Mouse (Mus musculus) heart, postnatal 36 days (tissue): ENCODE data around the gene Gucy2d. TPM values are rescaled to one million over a fixed set of nuclear protein-coding genes. Genes with fewer than 3 reads are reported as not detected.
A peak's percentile ranks its signal among the peaks of the same experiment; 100 is the strongest.

Experiments
- DNase-seq, 2 experiments: peaks; one replicate each; pipeline ENCODE4 v3.0.0; 2021 to 2022
- intact Hi-C: fragments of 180-260 bp; cut with DNase I; formaldehyde crosslinking; loops from one replicate; pipeline ENCODE4 v1.15.1; 2025
- total RNA-seq, 2 experiments: library from RNA; stranded (reverse); gene quantifications; 2 replicates each; pipeline ENCODE4 v1.2.3; 2021

The Gucy2d gene
- total RNA-seq, 2 experiments from 2014 or later, result 0.25 TPM; not detected in 1

DNA sequence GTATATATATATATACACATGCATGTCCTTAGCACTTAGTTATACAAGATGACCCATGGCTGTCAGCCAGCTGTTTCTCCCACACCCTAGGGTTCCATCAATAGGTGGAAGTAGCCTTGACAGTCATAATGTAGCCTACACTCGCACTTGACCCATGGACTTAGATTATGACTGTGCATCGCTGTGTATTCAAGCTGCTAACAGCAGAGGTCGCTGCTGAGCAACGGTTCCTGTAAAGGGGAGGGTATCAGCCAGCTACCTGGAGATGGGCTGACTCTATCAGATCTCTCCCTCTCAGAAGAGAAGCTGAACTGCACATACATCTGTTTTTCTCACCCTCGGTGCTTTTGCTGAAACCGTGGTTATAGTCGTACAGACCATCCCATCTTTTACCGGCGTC lies 2.6 kb upstream of the Gucy2d start:
- intact Hi-C loops, result no loop called here
- peak; percentile 24 to 41 for DNase-seq

DNA sequence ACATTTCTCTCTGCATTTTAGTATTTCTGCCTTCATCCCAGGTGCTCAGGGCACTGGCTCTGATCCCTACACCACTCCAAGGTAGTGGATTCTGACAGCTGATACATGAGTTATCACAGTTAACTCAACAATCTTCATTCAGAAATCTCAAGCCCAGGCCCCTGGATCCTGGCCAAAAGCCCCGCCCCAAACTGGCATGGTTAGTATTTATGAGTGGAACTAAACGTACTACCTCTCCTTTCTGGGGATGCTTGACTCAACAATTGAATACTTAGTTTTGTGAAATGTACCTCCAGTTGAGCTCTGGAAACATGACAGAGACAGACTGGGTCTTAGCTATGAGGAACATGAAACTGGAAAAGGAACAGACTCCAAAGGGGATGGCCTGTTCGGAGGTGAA lies 6.7 kb downstream of the Gucy2d start:
- no peak for DNase-seq
- intact Hi-C loops, result loop anchor here (1.0 to 5.0 kb wide), 2 partner anchors 99 to 160 kb away; no protein-coding TSS in a partner anchor

DNA sequence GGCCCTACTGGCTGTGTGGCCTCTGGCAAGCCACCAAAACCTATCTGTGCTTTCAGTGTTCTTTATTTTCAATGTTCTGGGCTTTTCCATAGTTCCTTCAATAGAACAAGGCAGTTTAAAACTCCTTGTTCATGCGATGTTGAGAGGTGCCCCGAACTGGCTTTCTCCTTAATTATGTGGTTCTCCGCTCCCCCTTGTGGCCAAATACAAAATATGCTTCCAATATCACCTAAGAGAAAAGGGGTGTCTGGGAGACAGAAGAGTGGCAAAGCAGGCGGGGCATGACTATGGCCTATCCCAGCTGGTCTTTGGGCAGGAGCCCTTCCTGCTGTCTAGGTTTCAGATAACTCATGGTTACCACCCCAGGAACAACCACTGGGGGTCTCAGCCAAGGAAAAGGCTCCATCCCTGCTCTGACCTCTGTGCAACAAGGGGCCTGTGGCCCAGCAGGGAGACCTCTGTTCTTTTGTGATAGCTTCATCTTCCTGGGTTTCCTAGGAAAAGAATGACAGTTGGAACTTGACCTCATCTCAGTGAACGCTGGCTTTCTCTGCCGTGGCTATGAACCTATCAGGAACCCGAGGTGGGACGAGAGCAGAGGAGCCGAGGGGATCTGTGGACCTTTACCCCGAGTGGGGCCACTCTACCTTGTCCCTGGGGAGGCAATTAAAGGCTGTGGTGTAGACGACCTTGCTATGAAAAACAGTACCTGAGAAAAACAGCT lies 7.5 kb downstream of the Gucy2d start:
- DNase-seq, result no peak
- intact Hi-C loops, result loop anchor here (1.0 to 5.0 kb wide), 2 partner anchors 99 to 160 kb away; no protein-coding TSS in a partner anchor

GRCm38 (mm10) chr7:98448309-98448630 lies 8.1 kb downstream of the Gucy2d start:
- intact Hi-C loops, result loop anchor here (5.0 kb wide), 1 partner anchor 161 kb away; no protein-coding TSS in a partner anchor
- DNase-seq, result no peak

DNA sequence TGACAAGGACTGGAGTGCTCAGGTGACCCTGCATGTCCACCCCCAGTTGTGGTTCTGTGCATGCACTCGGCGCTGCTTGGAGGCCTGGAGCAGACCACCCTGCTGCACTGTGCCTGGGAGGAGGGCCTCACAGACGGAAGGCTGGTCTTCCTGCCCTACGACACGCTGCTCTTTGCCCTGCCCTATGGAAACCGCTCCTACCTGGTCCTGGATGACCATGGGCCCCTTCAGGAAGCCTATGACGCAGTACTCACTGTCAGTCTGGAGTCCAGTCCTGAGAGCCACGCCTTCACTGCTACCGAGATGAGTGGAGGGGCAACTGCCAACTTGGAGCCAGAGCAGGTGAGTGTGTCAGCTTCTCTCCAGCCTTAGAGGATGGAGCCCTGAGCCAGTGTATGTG lies 9.5 kb downstream of the Gucy2d start:
- intact Hi-C loops, result loop anchor here (5.0 kb wide), 1 partner anchor 162 kb away; no protein-coding TSS in a partner anchor

DNA sequence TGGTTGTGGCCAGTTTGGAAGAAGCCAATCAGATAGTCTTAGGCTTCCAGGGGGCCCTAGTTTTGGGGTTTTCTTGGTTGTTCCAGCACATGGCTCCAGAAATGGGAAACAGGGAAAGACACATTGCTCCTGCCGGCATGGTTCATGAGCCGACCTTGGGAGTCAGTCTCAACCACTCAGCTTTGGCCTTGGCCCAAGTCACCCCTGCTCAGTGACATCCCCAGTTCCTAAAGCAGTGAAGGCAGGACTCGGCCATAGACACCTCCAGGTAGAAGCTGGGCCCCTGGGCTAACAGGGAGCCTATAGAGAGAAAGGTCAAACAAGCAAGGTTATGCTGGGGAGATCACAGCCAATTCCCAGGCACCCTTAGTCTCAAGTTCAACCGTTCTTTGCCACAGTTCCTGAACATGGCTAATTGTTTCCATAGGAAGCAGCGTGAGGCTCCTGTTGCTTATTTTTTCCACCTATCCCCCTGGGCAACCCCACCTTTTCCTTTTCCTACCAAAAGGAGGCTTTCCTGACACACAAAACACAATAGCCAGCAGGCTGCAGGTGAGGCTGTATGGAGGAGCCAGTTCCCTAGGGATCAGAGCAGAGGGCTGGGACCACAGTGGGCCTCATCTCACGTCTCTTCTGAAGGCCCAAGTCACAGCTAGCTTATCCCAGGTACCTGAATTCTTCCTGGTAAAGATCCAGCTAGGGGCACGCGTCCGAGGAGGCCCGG lies 14.3 kb downstream of the Gucy2d start:
- no peak for DNase-seq
- intact Hi-C loops, result no loop called here

More for the DNA sequence above, 9.5 kb downstream of the Gucy2d start:
- no peak for DNase-seq

GRCm38 (mm10) chr7:98460319-98460718 lies 20.1 kb downstream of the Gucy2d start:
- intact Hi-C loops, result no loop called here
- DNase-seq, result no peak

DNA sequence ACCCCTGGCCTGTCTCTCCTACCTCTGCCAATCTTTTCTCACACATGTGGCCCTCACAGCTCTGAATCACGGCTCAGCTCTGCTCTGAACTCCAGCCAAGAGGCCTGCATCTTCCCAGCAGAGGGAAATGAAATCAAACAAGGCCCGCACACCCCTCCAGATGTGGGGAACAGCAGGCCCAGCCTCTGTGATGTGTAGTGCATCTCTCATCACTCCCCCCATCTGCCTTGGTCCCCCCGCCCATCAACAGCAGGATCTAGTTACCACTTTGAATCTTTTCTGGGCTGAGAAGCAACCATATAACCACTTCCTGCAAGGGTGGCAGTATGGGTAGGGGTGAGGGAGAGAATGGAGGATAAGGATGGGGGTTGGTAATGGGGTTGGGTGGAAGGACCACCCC lies 28.9 kb downstream of the Gucy2d start:
- no peak for DNase-seq
- intact Hi-C loops, result no loop called here

GRCm38 (mm10) chr7:98472529-98472928 lies 32.3 kb downstream of the Gucy2d start:
- intact Hi-C loops, result no loop called here
- DNase-seq, result no peak

GRCm38 (mm10) chr7:98474558-98474957 lies 34.3 kb downstream of the Gucy2d start:
- DNase-seq, result no peak
- intact Hi-C loops, result no loop called here

DNA sequence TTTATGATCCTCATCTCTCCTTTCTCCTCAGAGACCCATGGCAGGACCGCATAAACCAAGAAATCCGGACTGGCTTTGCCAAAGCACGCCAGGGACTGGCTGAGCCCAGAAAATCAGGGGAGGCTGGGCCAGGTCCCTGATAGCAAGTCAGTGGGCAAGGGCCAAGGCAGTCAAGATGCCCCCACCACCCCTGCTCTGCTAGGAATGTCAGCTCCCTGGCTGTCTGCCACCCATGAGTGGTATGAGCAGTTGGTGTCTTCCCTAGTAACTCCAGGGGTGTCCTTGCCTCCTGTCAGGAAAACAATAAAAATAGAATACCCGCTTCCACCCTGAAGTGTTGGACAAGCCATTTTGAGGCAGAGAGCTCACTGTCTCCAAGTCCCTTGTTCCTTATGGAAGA lies 36.9 kb downstream of the Gucy2d start:
- DNase-seq, result no peak
- intact Hi-C loops, result no loop called here

GRCm38 (mm10) chr7:98480481-98480880 lies 40.3 kb downstream of the Gucy2d start:
- no peak for DNase-seq
- intact Hi-C loops, result loop anchor here (5.0 kb wide), 1 partner anchor 217 kb away; no protein-coding TSS in a partner anchor

- peak; percentile 83 to 86 for DNase-seq
- intact Hi-C loops, result loop anchor here (1.0 to 5.0 kb wide), 3 partner anchors 108 to 216 kb away; no protein-coding TSS in a partner anchor
These were observed 41.0 kb downstream of the Gucy2d start for GRCm38 (mm10) chr7:98481066-98481734.

DNA sequence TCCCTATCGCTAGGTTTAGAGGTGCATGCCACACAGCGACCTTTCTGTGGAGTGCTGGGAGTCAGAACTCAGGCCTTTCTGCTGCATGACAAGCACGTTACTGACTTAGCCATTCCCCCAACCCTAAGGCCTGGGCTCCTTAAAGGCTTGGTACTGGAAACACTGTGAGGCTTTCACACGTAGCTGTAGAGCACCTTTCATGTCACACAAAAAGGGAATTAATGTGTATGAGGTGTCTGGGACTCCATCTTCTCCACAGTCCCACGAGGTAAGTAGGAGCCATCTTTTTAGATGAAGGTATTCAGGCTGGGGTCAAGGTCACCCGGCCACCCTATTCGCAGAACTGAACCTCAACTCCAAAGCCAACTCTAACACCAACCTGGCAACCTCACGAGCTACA lies 41.6 kb downstream of the Gucy2d start:
- no peak for DNase-seq
- intact Hi-C loops, result loop anchor here (1.0 to 5.0 kb wide), 3 partner anchors 107 to 215 kb away; no protein-coding TSS in a partner anchor

- intact Hi-C loops, result loop anchor here (5.0 kb wide), 1 partner anchor 215 kb away; no protein-coding TSS in a partner anchor
- DNase-seq, result peak; percentile 36 to 56
These were observed 42.5 kb downstream of the Gucy2d start for GRCm38 (mm10) chr7:98482551-98483267.

DNA sequence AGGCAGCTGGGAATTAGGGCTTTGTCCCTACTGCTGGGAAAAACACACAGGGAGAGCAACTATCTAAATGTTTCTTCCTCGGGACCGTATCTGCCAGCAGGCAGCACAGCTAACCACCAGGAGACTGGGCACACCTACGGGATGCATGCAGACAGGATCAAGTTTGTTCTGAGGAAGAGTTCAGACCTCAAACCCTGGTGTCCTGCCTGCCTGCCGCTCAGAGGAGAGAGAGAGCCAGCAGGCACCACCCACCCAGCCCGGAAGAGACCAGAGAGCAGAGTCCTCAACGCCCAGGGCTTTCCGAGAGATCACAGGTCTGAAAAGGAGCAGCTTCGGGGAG lies 43.0 kb downstream of the Gucy2d start:
- DNase-seq, result no peak
- intact Hi-C loops, result loop anchor here (5.0 kb wide), 1 partner anchor 214 kb away; no protein-coding TSS in a partner anchor

DNA sequence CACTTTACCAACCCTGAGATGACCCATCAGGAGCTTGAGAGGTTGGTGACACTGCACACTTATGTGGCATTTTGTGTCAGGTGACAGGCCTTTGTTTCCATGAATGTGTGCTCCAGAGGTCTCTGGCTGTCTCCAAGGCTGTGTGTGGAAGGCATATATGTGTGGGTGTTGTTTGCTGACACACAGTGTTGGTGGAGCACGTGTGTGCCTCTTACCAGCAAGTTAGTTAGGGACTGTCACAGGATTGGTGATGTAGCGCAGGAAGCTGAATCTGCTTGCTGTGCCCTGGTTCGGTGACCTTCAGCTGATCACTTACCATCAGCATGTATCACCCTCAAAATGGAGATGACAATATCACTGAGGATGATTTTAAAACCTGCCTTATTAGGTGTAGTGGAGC lies 44.7 kb downstream of the Gucy2d start:
- DNase-seq, result no peak
- intact Hi-C loops, result loop anchor here (5.0 kb wide), 1 partner anchor 212 kb away; no protein-coding TSS in a partner anchor

- intact Hi-C loops, result no loop called here
- peak in 1 of 2 experiments; percentile 53 for DNase-seq
These were observed 45.3 kb downstream of the Gucy2d start for GRCm38 (mm10) chr7:98485508-98485907.

DNA sequence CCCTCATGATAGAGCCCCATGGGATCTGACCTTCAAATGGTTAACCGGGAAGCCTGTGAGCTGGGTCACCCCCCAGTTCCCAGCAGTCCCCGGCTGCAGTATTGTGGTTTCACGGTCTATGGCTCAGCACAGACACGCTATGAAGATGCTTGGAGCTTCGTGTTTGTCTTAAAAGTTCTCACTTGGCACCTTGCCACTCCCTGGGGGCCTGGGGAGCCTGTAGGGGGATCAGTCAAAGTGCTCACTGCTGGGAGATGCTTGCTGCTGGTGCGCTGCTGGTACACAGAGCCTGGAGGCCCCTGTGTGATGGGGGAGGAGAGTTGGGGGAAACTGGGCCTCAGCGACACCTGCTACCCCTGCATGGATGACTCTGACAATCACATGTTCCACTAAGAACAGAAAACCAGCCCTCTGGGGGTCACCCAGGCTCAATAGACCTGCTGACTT lies 46.3 kb downstream of the Gucy2d start:
- DNase-seq, result no peak
- intact Hi-C loops, result no loop called here
